Mouse (Mus musculus): ENCODE results near the gene Xrn1. TPM values are rescaled to one million over a fixed set of nuclear protein-coding genes. Genes with fewer than 3 reads are reported as not detected.

Gene Xrn1
- polyA plus RNA-seq, 1 experiment, result 16.9 TPM

GRCm38 (mm10) chr9:96093221-96093620, 138.7 kb downstream of the Xrn1 start:
- no peak for TF ChIP-seq POLR2A (IDR thresholded peaks at IDR 0.05; ENCODE audit: borderline replicate concordance, control insufficient read depth, low read depth, low read length)
- TF ChIP-seq CTCF (IDR thresholded peaks at IDR 0.05; ENCODE audit: control insufficient read depth, insufficient read depth, low read length), result no peak
- Histone ChIP-seq H3K27ac (ENCODE audit: control insufficient read depth, insufficient read depth, low read depth, low read length, poor library complexity) (no peak overlapping the region), H3K4me1 (ENCODE audit: control insufficient read depth, insufficient read depth, low read length) (no peaks in the 10 kb centered on the region; the same call in 1 of the 2 replicates), H3K4me3 (replicated peaks; ENCODE audit: control insufficient read depth, low read depth, low read length) (no peak overlapping the region)
- WGBS, result 86% methylated on average over 1 of the region's 1 CpGs

DNA sequence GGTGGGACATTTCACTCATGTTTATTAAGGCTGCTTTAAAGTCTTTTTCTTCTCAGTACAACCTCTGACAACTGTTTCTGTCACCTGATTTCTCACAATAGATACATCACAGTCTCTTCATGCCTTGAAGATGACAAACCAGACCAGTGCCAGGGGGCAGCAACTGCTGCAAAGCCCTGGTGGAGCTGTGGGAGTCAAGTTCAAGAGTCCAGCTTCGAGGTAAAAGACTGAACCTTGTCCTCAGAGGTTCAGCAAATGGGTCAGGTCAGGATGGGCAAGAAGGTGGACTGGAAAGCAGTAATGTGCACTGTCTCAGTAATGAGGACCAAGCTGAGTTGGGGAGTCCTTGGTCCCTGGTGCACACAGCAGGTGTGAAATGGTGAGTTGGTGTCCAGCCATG, 139.8 kb downstream of the Xrn1 start:
- WGBS, result 44% methylated on average over 1 of the region's 1 CpGs
- TF ChIP-seq CTCF (IDR thresholded peaks at IDR 0.05; ENCODE audit: control insufficient read depth, insufficient read depth, low read length) (no peak), POLR2A (IDR thresholded peaks at IDR 0.05; ENCODE audit: borderline replicate concordance, control insufficient read depth, low read depth, low read length) (no peak)

DNA sequence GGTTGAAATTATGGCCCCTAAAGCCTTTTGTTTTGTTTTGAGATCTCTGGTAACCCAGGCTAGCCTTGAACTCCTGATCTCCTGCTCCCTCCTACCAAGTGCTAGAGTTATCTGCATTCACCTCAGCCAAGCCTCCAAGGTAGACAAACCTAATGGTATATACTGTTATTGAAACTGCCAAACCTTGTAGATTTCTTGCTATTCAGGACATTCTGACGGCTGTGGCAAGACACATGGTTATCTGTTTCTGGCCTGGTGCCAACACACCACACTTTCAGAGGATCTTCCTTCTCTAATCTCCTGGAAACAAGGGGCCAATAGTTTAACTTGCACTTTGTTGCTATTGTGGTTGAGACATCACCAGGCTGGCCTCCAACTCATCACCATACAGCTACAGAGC, 140.6 kb downstream of the Xrn1 start:
- WGBS, result 58% methylated on average over 1 of the region's 1 CpGs
- Histone ChIP-seq H3K4me3 (replicated peaks; ENCODE audit: control insufficient read depth, low read depth, low read length) (no peak overlapping the region), H3K27ac (ENCODE audit: control insufficient read depth, insufficient read depth, low read depth, low read length, poor library complexity) (no peak overlapping the region), H3K4me1 (ENCODE audit: control insufficient read depth, insufficient read depth, low read length) (no peaks in the 10 kb centered on the region; the same call in 1 of the 2 replicates)
- no peak for TF ChIP-seq CTCF (IDR thresholded peaks at IDR 0.05; ENCODE audit: control insufficient read depth, insufficient read depth, low read length)
- TF ChIP-seq POLR2A (IDR thresholded peaks at IDR 0.05; ENCODE audit: borderline replicate concordance, control insufficient read depth, low read depth, low read length), result no peak

More for the DNA sequence above, 139.8 kb downstream of the Xrn1 start:
- Histone ChIP-seq H3K4me1 (ENCODE audit: control insufficient read depth, insufficient read depth, low read length) (no peaks in the 10 kb centered on the region; the same call in 1 of the 2 replicates), H3K4me3 (replicated peaks; ENCODE audit: control insufficient read depth, low read depth, low read length) (no peak overlapping the region), H3K27ac (ENCODE audit: control insufficient read depth, insufficient read depth, low read depth, low read length, poor library complexity) (no peak overlapping the region)

- 83% methylated on average over 8 of the region's 8 CpGs for WGBS
- Histone ChIP-seq H3K4me1 (ENCODE audit: control insufficient read depth, insufficient read depth, low read length) (no peaks in the 10 kb centered on the region), H3K4me3 (replicated peaks; ENCODE audit: control insufficient read depth, low read depth, low read length) (no peak overlapping the region), H3K27ac (ENCODE audit: control insufficient read depth, insufficient read depth, low read depth, low read length, poor library complexity) (no peak overlapping the region)
- TF ChIP-seq POLR2A (IDR thresholded peaks at IDR 0.05; ENCODE audit: borderline replicate concordance, control insufficient read depth, low read depth, low read length) (no peak), CTCF (IDR thresholded peaks at IDR 0.05; ENCODE audit: control insufficient read depth, insufficient read depth, low read length) (no peak)
Measured at GRCm38 (mm10) chr9:96102846-96103245, 148.3 kb downstream of the Xrn1 start.

Other genes starting within 250 kb of the Xrn1 start
- gene Trpc1, start 204.4 kb upstream of the Xrn1 start, polyA plus RNA-seq (2011; ENCODE audit: insufficient read depth, insufficient read length, low replicate concordance, missing spikeins), result 0.87 and 1.0 TPM in 2 replicates
- gene Pls1, start 109.4 kb upstream of the Xrn1 start, polyA plus RNA-seq (2011; ENCODE audit: insufficient read depth, insufficient read length, low replicate concordance, missing spikeins), result 3.4 and 4.0 TPM in 2 replicates
- gene Atr, start 97.2 kb upstream of the Xrn1 start, polyA plus RNA-seq (2011; ENCODE audit: insufficient read depth, insufficient read length, low replicate concordance, missing spikeins), result 3.1 and 7.5 TPM in 2 replicates
- gene Gk5, start 164.6 kb downstream of the Xrn1 start, polyA plus RNA-seq (2011; ENCODE audit: insufficient read depth, insufficient read length, low replicate concordance, missing spikeins), result 0.34 and 0.62 TPM in 2 replicates
- 72.5 and 97.5 TPM in 2 replicates for gene Tfdp2, start 241.5 kb downstream of the Xrn1 start, polyA plus RNA-seq (2011; ENCODE audit: insufficient read depth, insufficient read length, low replicate concordance, missing spikeins)